Mouse (Mus musculus): ENCODE measurements around the gene Cog2.

The Cog2 gene

DNA sequence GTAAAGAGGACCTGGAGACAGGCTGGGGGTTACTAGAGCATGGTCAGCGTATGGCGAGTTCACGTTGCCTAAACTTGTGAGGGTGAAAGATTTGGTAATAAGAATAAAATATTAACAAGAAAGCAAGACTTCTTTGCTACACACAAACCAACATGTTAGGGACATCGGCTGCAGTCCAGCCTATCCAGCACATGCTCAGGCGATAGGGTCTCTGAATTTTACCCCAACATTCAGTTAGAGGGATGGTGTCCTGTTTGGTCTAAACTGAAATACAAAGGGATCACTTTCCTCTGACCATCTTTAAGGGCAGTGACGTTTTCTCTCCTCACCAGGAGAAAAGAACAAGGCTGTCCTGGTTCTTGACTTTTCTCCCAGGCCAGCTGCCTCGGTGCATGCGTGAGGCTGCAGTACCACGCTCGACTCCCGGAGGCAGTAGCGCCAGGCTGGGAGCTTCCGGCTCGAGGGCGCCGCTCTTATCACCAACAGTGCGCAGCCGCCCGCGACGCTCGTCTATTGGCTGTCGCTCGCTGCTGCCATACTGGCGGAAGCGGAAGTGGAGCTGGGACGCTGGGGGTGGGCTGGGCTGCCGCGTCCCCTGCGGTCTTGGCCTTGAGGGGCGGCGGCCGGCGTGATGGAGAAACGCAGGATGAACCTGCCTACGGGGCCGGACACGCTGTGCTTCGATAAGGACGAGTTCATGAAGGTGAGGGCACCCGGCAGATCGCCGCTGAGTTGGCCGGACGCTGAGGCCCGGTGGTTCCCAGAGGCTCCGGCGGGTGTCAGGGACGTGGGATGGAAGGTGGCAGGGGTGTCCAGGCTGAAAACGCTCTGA, at the start of gene Cog2:
Cog2 (plus strand) TSS at position 519 of the 832 bp plus-strand sequence.
- peak; percentile 77 to 87 for DNase-seq

DNA sequence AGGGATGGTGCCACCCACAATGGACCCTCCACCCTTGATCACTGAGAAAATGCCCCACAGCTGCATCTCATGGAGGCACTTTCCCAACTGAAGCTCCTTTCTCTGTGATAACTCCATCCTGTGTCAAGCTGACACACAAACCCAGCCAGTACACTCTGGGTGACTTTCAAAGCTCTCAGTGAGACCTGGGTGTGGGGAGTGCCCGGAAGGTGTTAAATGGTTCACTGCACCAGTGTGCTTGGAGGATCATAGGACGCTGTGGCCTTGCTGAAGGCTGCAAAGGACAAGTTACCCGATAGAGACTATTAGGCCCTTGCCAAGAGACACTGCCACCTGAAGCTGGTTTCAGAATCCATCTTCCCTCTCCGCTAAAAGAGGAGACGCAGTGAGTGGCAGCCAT, 44.9 kb upstream of the Cog2 start:
- no peak for DNase-seq

DNA sequence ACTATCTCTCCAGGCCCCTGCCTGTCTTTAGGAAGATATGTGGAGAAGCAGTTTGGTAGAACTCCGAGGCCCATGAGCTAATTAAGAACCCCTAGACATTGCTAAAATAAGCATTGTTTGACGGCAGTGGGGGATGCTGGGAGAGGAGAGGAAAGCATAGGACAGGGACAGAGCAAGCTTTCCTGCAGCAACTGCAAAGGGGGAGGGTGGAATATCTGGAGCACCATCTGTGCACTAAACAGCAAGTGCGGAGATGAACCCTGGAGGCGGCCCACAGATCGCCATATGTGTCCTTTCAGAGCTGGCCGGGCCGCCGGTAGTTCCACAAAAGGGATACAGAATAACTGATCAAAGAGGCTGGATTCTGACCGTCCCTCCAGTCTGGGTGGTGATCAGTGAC, 43.9 kb upstream of the Cog2 start:
- no peak for DNase-seq

DNA sequence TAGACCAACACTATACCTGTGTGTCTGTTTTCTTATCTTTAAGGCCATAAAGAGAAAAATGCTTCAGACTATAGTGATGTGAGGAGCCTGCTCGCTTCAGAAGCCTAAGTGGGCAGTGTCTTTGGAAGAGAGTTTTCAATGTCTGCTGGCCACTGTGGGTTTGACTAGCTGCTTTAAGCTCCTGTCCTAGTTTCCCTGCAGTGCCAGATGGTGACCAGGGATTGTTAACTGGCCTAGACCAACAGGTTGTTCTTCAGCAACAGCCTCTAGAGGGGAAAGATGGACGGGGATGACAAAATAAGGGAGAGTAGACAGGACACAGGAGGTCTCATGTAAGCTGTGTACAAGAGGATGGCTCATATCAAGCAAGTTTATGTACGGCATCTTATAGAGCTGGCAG, 41.3 kb upstream of the Cog2 start:
- DNase-seq: no peak

DNA sequence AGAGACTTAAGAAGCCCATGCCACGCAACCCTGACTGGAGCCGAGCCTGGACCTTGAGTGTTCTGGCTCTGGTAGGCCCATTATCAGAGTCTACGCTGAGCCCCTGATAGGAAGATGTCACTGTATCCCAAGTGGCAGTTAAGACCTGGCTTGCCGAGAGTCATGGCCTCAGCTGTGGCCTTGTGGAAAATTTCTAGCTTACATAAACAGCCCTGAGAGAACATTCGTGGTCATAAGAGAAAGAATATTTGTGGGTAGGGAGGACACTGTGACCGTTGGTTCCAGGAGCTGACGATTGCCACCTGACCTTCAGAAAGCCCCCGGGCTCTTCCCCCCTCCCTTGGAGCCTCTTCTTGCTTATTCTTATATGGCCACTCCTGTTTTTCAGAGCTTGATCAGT, 40.2 kb upstream of the Cog2 start:
- no peak for DNase-seq

DNA sequence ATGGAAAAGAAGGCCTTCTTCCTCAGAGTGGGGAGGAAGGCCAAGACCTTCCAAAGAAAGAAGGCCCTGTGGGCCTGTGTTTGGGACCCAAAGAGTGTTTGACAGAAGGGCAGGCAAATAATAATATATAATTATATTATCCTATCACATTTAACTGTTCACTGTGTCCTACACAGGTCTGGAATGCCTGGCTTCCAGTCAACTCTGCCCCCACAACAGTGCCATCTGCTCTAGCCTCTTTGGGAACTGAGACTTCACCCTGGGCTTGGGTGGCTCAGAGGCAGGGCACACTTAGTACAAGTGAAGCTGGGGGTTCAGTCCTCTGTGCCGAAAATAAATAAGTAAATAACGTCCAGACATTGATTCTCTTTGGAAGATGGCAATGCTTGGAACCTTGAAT, 37.8 kb upstream of the Cog2 start:
- DNase-seq: no peak

DNA sequence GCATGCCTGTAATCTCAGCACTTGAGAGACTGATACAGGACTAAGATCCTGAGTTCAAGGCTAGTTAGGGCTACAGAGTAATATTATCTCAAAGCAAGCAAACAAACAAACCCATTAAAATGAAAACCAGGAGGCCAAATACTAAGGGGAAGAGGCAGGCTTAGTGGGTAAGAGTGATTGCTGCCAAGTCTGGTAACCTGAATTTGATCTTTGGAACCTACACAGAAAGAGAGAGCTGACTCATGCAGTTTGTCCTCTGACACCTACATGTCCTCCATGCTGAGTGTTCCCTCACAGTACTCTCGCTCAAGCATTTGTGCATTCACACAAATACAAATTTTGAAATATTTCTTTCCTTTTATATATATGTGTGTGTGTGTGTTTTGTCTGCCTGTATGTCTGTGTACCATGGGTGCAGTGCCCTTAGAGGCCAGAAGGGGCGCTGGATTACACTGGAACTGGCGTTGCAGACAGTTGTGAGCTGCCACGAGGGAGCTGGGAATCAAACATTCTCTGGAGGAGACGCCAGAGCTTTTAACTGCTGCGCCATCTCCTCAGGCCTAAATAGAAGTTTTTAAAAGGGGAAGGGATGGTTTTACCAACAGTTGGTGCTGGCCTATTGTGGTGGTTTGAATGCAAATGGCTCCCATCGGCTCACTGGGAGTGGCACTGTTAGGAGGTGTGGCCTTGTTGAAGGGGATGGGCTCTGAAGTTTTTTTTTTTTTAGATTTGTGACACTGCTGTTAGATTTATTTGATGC, 37.0 kb upstream of the Cog2 start:
- DNase-seq: no peak

DNA sequence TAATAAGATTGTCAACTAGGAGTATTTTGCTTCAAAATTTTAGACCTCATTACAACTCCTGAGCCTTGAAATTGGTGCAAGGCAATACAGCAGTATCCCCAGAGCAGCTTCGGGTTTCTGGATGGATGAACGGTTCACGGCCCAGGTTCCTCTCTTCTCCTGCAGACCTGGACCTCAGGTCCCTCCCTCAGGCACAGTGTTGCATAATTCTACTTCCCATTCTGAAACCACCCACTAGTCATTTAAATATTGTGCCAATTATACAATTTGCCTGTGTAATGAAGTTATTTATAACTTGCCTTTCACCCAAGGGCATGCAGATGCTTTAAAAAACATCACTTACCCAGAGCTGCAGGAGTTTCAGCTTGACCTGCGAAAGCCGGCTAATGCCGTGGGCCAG, 31.3 kb upstream of the Cog2 start:
- no peak for DNase-seq

DNA sequence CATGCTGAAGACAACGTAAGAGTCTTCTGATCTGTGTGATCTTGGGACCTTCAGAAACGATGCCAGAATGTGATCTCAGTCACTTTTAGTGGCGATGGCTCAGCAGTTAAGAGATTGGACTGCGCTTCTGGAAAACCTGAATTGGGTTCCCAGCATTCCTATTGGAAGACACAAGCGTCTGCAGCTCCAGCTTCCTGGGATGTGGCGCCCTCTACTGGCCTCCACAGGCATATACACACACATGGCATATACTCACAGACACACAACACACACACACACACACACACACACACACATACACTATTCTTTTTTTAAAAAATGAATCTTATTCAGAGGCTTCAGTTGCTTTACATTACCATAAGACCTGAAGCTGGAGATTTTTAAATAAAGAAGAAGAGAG, 30.8 kb upstream of the Cog2 start:
- no peak for DNase-seq

DNA sequence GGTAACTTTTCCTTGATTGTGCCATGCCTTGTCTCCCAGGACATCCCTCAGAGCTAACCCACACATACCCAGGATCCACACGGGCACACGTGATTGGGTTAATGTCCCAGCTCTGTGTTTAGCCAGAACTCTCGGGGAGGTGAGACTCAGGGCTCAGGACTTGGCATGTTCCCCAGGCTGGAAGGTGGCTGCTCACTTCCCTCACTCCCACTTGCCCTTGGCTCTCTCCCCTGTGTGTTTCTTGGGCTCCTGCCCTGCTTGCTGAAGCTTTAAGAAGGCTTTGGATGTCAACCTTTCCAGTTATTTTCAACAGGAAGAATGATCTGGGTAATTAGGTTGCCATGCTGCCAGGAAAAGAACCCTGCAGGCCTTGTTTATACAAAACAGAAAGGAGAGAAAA, 26.2 kb upstream of the Cog2 start:
- DNase-seq: no peak

DNA sequence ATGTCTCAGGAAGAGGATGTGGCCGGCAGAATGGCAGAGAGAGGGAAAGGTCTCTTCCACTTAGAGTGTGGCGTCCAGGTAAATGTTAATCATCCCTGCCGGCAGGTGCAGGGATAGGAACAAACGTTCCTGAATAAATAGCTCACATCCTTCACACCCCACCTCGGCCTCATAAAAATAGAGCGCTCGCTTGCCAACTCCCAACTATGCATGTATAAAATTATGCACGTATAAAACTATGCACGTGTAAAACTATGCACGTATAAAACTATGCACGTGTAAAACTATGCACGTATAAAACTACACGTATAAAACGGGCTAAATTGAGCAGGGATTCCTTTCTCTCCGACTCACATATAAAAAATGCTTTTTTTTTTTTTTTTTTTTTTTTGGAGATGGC, 25.6 kb upstream of the Cog2 start:
- no peak for DNase-seq

DNA sequence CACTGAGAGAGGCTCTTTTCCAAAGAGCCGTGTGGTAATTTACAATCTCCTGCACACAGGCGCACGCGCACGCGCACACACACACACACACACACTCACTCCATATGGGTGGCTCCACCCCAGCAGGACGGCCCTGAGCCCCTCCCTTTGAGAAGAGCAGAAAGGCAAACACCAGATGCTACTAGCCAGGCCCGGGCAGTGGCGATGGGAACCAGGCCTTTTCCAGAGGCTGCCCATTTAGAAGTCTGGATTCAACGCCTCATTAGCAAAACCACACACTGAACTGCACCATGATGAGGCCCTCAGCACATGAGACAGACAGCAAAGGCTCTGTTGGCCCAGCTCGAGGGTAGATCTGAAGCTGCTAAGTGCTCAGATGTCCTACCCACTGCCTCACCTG, 24.9 kb upstream of the Cog2 start:
- no peak for DNase-seq

DNA sequence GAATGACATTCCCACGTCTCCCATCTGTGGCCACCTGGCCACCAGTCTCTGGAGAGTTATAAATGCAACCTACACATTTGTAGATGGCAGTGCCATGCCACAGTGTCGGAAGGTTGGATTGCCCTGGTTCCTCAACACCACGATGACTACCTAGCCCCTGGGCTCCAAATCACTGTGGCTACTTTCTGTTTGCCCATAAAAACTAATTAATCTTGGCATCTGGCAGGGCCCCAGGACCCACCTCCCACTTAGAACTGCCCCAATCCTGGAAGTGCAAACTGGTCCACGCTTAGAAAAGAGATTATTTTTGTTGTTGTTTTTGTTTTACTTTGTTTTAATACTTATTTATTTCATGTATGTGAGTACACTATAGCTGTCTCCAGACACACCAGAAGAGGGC, 24.3 kb upstream of the Cog2 start:
- DNase-seq: no peak

DNA sequence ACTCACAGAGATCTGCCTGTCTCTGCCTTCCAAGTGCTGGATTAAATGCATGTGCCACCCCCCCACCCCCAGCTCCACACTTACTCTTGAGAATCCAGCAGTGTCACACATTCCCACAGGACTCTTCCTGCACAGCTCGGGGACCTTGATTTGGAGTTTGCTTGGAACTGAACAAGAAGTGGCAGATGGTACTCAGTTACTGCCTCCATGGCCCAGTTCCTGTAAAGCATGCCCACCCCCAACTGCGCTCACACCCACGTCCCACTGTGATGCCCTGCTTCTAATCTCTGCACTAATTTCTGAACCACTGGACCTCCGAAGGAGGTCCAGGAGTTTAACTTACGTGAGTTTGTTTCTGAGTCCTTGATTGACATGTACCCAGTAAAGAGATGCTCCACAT, 23.7 kb upstream of the Cog2 start:
- DNase-seq: no peak

DNA sequence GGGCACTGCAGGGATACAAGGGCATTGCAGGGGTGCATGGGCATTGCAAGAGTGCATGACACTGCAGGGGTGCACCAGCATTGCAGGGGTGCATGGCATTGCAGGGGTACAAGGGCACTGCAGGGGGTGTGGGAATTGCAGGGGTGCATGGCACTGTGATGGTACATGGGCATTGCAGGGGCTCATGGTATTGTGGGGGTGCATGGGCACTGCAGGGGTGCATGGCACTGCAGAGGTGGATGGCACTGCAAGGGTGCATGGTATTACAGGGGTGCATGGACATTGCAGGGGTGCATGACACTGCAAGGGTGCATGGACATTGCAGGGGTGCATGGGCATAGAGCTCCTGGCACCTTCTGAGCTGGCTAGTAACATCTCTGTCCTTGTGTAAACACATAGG, 22.2 kb upstream of the Cog2 start:
- no peak for DNase-seq

DNA sequence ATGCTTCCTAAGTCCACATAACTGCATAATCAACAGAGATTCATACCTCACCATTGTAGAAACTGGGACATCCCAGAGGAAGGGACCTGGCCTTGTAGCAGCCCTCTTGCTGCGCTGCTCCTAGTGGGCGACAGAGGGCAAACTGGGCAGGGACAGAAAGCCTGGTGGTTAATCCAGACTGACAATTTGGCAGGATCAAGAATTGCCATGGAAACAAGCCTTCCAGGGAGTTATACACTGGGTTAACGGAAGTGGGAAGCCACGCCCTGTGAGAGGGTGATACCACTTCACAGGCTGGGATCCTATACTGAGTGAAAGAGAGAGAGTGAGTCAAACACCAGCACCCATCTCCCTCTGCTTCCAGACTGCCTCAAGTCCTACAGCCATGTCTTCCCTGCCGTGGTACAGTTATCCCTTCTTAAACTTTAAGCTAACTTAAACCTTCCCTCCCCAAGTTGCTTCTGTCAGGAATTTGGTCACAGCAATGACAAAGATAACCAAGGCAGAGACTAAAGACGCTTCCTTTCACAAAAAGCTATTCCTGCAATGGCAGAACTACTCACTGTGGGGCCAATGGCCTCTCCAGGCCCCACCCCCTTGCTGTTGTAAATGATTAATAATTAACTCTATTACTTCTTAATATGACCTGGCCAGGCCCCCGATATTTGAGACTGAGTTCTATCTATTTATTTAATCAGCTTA, 21.2 kb upstream of the Cog2 start:
- no peak for DNase-seq

DNA sequence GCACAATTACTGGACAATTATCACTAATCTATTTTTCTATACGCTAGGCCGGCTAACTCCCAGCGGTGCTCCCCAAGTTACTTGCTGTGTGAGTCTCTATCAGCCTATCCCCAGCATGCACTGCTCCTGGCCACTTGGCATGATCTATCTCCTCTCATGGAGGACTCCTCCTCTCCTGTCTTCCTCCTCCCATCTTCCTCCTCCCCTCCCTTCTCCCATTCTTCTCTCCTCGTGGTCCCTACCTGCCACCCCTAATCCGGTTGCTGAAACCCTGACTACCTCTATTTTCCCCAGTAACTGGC, 20.7 kb upstream of the Cog2 start:
- DNase-seq: no peak

DNA sequence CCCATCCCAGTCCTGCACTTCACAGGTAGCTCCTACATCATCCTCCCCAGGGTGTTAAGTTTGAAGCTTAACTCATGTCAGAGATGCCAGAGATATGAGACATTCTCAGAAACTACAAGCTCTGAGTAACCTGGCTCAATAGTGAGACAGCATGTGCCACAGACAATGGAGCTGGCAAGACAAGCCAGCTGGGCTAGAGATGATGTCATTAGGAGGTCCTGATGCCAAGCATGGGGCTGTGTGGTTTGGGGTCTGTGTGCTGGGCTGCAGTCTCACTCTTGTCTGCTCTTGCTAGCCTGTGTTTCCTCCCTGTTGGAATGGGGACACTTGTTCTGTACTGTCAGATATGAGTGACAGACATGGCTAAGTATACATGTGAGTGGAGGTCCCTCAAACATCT, 14.9 kb upstream of the Cog2 start:
- no peak for DNase-seq

DNA sequence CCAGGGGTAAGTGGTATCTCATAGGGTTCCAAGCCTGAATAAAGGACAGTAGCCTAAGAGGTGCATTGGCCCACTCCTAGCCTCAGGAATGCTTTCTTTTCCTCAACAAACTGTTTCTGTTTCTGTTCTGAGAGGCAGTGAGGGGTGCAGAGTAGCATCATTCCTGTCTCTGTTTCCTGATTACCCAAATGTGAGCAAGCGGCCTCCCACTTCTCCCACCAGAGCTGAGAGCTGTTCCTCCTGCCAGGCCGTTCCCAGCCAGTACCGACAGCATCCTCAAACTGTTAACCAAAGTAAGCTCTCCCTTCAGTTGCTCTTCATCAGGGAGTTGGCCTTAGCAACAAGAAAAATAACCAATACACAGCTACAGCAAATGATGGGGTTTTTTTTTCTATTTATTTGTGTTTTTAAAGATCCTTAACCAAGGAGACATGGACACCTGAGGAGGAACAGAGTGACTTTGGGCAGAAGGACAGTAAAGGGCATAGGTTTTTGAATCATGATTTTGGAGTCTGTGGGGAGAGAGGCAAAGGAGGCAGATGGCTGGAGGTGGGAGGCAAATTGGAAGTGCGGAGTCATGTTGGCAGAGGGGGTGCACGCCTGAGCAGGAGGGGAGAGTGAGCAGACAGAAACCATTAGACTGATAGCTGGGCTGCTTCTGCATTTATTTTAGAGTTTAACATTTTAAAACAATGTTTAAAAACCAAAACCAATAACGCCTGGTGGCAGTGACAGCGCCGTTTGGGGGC, 12.8 kb upstream of the Cog2 start:
- DNase-seq: no peak

DNA sequence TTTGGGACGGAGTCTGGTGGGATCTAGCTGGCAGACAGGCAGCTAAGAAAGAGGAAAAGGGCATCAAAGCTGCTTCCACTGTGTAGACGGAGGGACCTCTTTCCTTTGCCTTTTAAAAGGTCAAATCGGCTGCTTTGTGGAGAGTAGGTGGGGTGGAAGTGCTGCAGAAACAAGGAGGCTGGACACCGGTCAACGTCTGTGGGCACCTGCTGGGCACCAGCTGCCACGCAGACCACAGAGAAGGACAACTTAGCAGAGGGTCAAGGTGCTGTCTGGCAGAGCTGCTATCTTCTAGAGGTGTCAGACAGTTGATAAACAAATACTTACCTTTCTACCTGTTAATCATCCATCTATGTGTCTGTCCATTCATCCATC, 12.3 kb upstream of the Cog2 start:
- DNase-seq: no peak

DNA sequence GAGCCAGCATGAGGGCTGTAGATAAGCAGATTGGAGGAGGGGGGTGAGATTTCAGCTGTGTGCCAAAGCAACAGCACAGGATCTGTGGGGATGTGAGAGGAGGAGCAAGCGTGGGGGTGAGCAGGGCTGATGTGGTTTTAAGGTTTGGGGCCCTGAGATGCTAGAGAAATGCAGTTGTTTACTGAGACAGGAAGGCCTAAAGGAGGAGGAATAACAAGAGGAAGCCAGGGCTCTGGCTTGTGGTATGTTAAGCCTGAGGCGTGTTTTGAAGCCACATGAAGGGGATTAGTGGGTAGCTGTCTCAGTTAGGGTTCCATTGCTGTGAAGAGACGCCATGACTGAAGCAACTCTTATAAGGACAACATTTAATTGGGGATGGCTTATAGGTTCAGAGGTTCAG, 11.4 kb upstream of the Cog2 start:
- DNase-seq: no peak

DNA sequence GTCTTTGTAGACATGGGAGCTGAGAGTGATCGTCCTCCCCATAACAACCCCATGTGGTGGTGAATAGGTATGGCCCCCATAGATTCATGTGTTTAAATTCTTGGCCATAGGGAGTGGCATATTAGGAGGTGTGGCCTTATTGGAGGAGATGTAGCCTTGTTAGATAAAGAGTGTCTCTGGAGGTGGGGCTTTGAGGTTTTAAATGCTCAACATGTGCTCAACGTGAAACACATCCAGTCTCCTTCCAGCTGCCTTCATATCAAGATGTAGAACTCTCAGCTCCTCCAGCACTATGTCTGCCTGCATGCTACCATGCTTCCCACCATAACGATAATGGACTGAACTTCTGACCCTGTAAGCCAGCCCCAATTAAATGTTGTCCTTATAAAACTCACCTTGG, 4.5 kb upstream of the Cog2 start:
- no peak for DNase-seq

DNA sequence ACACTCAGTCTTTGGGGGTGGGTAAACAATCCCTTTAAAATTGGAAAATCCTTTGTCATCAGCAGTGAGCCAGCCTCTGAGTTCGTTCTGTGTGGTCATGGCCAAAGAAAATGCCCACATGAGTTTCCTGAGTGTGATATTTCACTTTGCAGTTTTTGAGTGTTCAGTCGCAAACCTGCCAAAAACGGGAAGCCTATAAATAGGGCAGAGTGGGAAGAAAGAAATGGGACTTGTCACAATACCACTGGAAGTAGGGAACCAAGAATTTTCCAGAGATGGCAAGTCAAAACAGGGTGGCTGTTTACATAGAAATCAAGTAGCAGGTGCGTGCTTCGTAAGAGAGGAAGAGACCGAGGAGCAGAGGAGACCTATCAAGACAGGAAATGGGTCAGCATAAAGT, 4.0 kb upstream of the Cog2 start:
- no peak for DNase-seq

DNA sequence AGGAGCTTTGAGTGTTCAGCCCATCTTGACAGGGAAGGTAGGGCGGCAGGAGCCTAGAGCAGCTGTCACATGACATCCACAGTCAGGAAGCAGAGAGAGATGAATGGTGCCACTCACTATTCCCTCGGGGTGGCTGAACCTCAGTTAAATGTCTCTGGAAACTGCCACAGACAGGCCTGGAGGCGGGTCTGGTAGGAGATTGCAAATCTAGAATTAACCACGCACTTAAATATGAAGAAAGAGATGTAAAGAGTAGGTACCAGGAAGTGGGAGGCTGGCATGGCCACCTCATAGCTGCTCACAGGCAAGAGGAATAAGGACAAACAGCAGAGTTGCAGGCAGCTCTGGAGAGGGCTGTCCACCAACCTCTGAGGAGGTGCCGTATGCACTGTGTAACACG, 3.4 kb upstream of the Cog2 start:
- DNase-seq: no peak
